Mouse (Mus musculus): ENCODE measurements around the gene Gpr3. TPM values are rescaled to one million over a fixed set of nuclear protein-coding genes. Genes with fewer than 3 reads are reported as not detected.

Gpr3 gene
- polyA plus RNA-seq (2015; fragmentation: Nextera tagmentation; extraction: Ambion mirVana): not detected in 2 replicates

DNA sequence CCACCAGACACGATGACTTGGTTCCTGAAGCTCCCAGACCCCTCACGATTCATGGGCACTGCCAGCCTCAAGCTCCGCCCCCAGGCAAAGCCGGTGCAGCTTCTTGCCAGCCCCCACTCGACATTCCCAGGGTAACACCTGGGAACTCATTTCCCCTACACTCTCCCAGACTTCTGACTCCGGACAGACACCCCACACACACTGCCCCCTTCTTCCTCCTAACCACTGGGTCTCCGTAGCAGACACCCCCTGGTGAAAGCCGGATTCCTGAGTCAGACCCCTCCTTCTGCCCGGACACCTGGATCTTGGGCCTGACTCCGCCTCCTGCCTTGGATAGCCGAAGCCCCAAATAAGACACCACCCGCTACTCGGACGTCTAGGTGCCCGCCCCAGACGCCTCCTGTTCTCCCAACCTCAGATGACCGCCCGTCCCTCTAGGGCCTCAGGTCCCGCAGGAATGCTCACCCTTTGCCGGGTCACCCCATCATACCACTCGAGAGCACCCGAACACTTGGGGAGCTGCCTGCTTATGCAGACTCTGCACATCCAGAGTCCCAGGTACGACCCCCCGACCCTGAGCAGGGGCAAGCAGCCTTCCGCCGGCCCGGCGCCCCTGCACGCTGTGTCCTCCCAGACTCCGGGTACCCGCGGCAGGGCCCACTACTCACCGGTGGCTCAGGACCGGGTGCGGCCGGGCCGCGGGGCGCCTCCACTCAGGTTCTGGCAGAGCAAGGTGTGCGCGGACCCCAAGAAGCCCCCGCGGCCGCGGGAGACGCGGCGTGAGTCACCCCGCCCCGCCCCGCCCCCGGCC, at the start of gene Gpr3, which contains the start of gene Cd164l2:
Gene Gpr3 (minus strand): TSS at position 786 of the 811 bp plus-strand sequence.
Gene Cd164l2 (plus strand): TSS at position 381 of the 811 bp plus-strand sequence.
- ATAC-seq (peak; percentile 14), DNase-seq (ENCODE audit: low spot score) (no peak)
- peak within 1 kb of the TSS; percentile 48 for H3K4me3 ChIP-seq (ENCODE audit: low read depth, low read length)
- H3K27me3 ChIP-seq (replicated peaks; ENCODE audit: insufficient read depth, low read length): 0 out of 2 replicates have a peak, but pooled peaks cover 3% of the 10 kb centered on the region
- H3K27ac ChIP-seq (ENCODE audit: low read length): no peak within 1 kb of the TSS
- peak within 1 kb of the TSS; percentile 16; the same call in 1 of the 2 replicates for H3K9ac ChIP-seq (replicated peaks; ENCODE audit: low read depth)
- peak within 1 kb of the TSS; percentile 99 for H3K4me2 ChIP-seq (replicated peaks; ENCODE audit: low read depth, low read length)
- TF ChIP-seq CTCF (IDR thresholded peaks at IDR 0.05) (no peak), EP300 (IDR thresholded peaks at IDR 0.05) (no peak)
- H3K9me3 ChIP-seq (ENCODE audit: low read length): no peaks in the 10 kb centered on the region
- no peaks in the 10 kb centered on the region for H3K36me3 ChIP-seq (ENCODE audit: insufficient read depth, low read length)
- WGBS: 3% methylated on average over 46 of the region's 52 CpGs
- 0 out of 2 replicates have a peak, but pooled peaks cover 4% of the 10 kb centered on the region for H3K4me1 ChIP-seq (ENCODE audit: insufficient read depth, low read depth, low read length)

DNA sequence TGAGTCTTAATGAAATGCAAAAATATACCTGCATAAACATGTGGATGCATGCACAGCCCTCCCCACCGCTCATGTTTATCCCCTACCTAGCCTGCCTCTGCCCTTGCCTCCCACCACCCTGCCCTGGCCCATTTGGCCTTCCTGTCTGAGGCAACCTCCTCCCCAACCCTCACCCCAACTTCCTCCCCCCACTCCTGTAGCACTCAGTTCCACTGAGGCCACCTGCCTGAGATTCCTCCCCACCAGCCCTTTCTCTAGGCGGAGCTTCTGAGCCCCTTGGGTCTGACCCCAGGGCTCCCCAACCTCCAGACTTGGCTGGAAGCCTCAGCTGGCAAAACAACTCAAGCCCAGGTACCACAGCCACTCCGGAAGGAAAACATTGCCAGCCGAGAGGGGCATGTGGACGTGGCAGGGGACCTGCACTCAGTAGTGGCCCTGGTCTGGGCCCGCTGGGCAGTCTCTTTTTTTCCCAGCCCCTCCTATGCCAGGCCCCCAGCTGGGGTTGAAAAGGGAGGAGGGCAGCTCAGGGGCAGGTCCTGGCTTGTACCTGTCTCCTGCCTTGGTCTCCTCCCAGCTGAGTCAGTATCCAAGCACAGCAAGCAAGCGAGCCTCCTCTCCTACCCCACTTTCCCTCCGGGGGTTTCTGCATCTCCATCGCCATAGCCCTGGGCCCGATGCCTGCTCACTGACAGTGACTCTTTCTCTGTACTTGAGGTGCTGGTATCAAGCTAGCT, 49.5 kb upstream of the Gpr3 start:
- Histone ChIP-seq H3K4me3 (ENCODE audit: low read depth, low read length) (no peak overlapping the region), H3K9me3 (ENCODE audit: low read length) (no peaks in the 10 kb centered on the region), H3K9ac (replicated peaks; ENCODE audit: low read depth) (no peak overlapping the region), H3K27ac (ENCODE audit: low read length) (no peak overlapping the region), H3K4me1 (ENCODE audit: insufficient read depth, low read depth, low read length) (no peaks in the 10 kb centered on the region), H3K4me2 (replicated peaks; ENCODE audit: low read depth, low read length) (no peak overlapping the region), H3K36me3 (ENCODE audit: insufficient read depth, low read length) (peaks cover 8% of the 10 kb centered on the region), H3K27me3 (replicated peaks; ENCODE audit: insufficient read depth, low read length) (peaks cover 2% of the 10 kb centered on the region; the same call in 1 of the 2 replicates)
- 47% methylated on average over 10 of the region's 10 CpGs for WGBS
- TF ChIP-seq EP300 (IDR thresholded peaks at IDR 0.05) (no peak), CTCF (IDR thresholded peaks at IDR 0.05) (no peak)
- DNase-seq (ENCODE audit: low spot score): no peak
- no peak for ATAC-seq

DNA sequence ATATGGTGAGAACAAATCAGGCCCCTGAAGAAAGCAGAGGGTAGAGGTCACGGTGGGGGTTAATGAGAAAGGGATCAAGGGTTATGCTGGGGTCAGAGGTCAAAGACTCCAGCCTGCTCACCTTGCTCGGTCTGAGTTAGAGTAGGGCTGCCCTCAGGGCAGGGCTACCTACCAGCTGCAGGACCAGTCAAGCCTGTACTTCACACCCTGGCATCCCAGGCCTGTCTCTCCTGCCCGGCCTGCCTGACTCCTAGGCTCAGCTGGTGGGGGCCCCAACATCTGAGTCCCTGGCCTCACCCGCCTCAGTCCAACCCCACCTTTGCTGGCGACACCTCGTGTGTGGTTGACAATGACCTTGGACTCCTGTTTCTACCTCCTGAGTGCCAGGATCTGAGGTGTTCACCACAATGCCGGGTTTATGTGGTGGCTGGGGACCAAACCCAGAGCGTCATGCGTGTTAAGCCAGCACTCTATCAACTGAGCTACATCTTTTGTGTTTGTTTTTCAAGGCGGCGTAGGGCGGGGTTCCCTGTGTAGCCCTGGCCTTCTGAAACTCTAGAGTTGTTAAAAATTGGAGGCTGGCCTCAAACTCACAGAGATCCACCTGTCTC, 45.6 kb upstream of the Gpr3 start:
- Histone ChIP-seq H3K9me3 (ENCODE audit: low read length) (no peaks in the 10 kb centered on the region), H3K4me1 (ENCODE audit: insufficient read depth, low read depth, low read length) (no peaks in the 10 kb centered on the region), H3K4me2 (replicated peaks; ENCODE audit: low read depth, low read length) (no peak overlapping the region), H3K36me3 (ENCODE audit: insufficient read depth, low read length) (no peaks in the 10 kb centered on the region), H3K9ac (replicated peaks; ENCODE audit: low read depth) (no peak overlapping the region), H3K27me3 (replicated peaks; ENCODE audit: insufficient read depth, low read length) (peaks cover 10% of the 10 kb centered on the region; the same call in 1 of the 2 replicates), H3K27ac (ENCODE audit: low read length) (no peak overlapping the region), H3K4me3 (ENCODE audit: low read depth, low read length) (no peak overlapping the region)
- DNase-seq (ENCODE audit: low spot score) (no peak), ATAC-seq (no peak)
- TF ChIP-seq CTCF (IDR thresholded peaks at IDR 0.05) (no peak), EP300 (IDR thresholded peaks at IDR 0.05) (no peak)
- WGBS: 71% methylated on average over 11 of the region's 12 CpGs

- ATAC-seq: peak; percentile 57
- peak; percentile 48 for DNase-seq (ENCODE audit: low spot score)
- H3K4me2 ChIP-seq (replicated peaks; ENCODE audit: low read depth, low read length): peak overlapping the region; percentile 46
- 34% methylated on average over 12 of the region's 12 CpGs for WGBS
- H3K27ac ChIP-seq (ENCODE audit: low read length): no peak overlapping the region
- H3K27me3 ChIP-seq (replicated peaks; ENCODE audit: insufficient read depth, low read length): peaks cover 11% of the 10 kb centered on the region; the same call in 1 of the 2 replicates
- H3K4me1 ChIP-seq (ENCODE audit: insufficient read depth, low read depth, low read length): no peaks in the 10 kb centered on the region
- H3K36me3 ChIP-seq (ENCODE audit: insufficient read depth, low read length): no peaks in the 10 kb centered on the region
- no peak overlapping the region for H3K9ac ChIP-seq (replicated peaks; ENCODE audit: low read depth)
- H3K9me3 ChIP-seq (ENCODE audit: low read length): no peaks in the 10 kb centered on the region
- H3K4me3 ChIP-seq (ENCODE audit: low read depth, low read length): no peak overlapping the region
- no peak for TF ChIP-seq CTCF (IDR thresholded peaks at IDR 0.05)
- no peak for TF ChIP-seq EP300 (IDR thresholded peaks at IDR 0.05)
Measured at GRCm38 (mm10) chr4:133257230-133257629, 44.9 kb upstream of the Gpr3 start.

DNA sequence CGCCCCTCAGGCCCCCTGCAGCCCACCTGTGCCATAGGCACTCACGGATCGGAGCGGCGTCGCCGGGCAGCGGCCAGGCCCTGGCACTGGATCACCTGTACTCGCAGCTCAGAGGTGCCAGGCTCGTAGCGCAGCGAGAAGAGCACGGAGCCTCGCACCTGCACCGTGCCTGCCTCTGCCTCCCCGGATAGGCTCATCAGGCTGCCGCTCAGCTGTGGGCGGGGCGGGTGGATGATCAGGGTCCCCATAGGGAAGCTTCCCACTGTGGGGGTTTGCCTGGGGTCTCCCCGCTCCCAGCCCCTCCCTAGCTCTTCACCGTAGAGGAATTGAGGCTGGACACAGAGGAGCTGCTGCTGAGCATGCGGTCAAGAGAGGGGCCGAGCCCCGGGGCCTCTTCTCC, 44.5 kb upstream of the Gpr3 start:
- WGBS: 18% methylated on average over 23 of the region's 24 CpGs
- H3K4me1 ChIP-seq (ENCODE audit: insufficient read depth, low read depth, low read length): no peaks in the 10 kb centered on the region
- H3K27ac ChIP-seq (ENCODE audit: low read length): no peak overlapping the region
- peaks cover 15% of the 10 kb centered on the region; the same call in 1 of the 2 replicates for H3K27me3 ChIP-seq (replicated peaks; ENCODE audit: insufficient read depth, low read length)
- H3K9me3 ChIP-seq (ENCODE audit: low read length): no peaks in the 10 kb centered on the region
- no peak for TF ChIP-seq EP300 (IDR thresholded peaks at IDR 0.05)
- no peak overlapping the region for H3K9ac ChIP-seq (replicated peaks; ENCODE audit: low read depth)
- H3K36me3 ChIP-seq (ENCODE audit: insufficient read depth, low read length): peaks cover 2% of the 10 kb centered on the region; the same call in 1 of the 2 replicates
- H3K4me2 ChIP-seq (replicated peaks; ENCODE audit: low read depth, low read length): peak overlapping the region; percentile 46
- ATAC-seq (peak; percentile 67), DNase-seq (ENCODE audit: low spot score) (peak; percentile 42)
- H3K4me3 ChIP-seq (ENCODE audit: low read depth, low read length): no peak overlapping the region

GRCm38 (mm10) chr4:133255392-133255791, 43.1 kb upstream of the Gpr3 start:
- 59% methylated on average over 6 of the region's 6 CpGs for WGBS
- Histone ChIP-seq H3K4me3 (ENCODE audit: low read depth, low read length) (no peak overlapping the region), H3K9ac (replicated peaks; ENCODE audit: low read depth) (no peak overlapping the region), H3K4me2 (replicated peaks; ENCODE audit: low read depth, low read length) (no peak overlapping the region), H3K27me3 (replicated peaks; ENCODE audit: insufficient read depth, low read length) (peaks cover 28% of the 10 kb centered on the region; the same call in 1 of the 2 replicates), H3K27ac (ENCODE audit: low read length) (no peak overlapping the region), H3K4me1 (ENCODE audit: insufficient read depth, low read depth, low read length) (peaks cover 7% of the 10 kb centered on the region; the same call in 1 of the 2 replicates), H3K9me3 (ENCODE audit: low read length) (no peaks in the 10 kb centered on the region), H3K36me3 (ENCODE audit: insufficient read depth, low read length) (peaks cover 13% of the 10 kb centered on the region)
- TF ChIP-seq EP300 (IDR thresholded peaks at IDR 0.05): no peak
- TF ChIP-seq CTCF (IDR thresholded peaks at IDR 0.05): no peak
- DNase-seq (ENCODE audit: low spot score) (no peak), ATAC-seq (no peak)
